Mouse (Mus musculus) bone marrow macrophage, adult 2 months (primary cell): ENCODE results near the gene Slc35b3.

Experiments
- CTCF ChIP-seq: IDR thresholded peaks from 2 replicates; pipeline ENCODE4 v1.5.1; 2012; ENCODE audit warnings: low read depth, mild to moderate bottlenecking, low read length, moderate library complexity
- POLR2A ChIP-seq: IDR thresholded peaks from 2 replicates; pipeline ENCODE4 v1.6.1; 2012; ENCODE audit warnings: mild to moderate bottlenecking, low read depth, low read length, borderline replicate concordance

DNA sequence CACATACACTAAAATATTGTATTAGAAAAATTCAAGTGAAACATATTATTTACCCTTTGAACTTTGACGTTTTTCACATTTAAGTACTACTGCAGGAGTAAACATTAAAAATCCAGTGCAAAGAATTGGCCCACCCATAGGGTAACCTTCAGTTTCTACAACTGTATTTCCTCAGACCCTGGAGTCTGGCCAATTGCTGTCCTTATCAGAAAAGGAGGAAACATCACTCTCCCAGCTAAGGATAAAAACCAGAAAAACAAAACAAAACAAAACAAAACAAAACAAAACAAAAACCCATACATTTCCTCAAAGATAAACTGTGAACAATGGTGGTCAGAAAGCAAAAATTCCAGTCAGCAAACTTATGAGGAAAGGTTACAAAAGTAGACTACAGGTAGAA lies 14.9 kb downstream of the Slc35b3 start:
- TF ChIP-seq CTCF (no peak), POLR2A (no peak)
